Mouse (Mus musculus): ENCODE results near the gene Prop1.

- TF ChIP-seq CHD2 (IDR thresholded peaks at IDR 0.05; ENCODE audit: low read depth, low read length) = no peak
- no peak for TF ChIP-seq ZC3H11A (IDR thresholded peaks at IDR 0.05; ENCODE audit: borderline replicate concordance, low read depth, low read length)
Observed at GRCm38 (mm10) chr11:50914461-50914860, 39.1 kb downstream of the Prop1 start.
